Mouse (Mus musculus): Measurements from ENCODE around the gene Scg5. TPM values are rescaled to one million over a fixed set of nuclear protein-coding genes. Genes with fewer than 3 reads are reported as not detected.

The Scg5 gene
- polyA plus RNA-seq (2015; fragmentation: Nextera tagmentation; extraction: Ambion mirVana): 4.3 and 4.4 TPM in 2 replicates

DNA sequence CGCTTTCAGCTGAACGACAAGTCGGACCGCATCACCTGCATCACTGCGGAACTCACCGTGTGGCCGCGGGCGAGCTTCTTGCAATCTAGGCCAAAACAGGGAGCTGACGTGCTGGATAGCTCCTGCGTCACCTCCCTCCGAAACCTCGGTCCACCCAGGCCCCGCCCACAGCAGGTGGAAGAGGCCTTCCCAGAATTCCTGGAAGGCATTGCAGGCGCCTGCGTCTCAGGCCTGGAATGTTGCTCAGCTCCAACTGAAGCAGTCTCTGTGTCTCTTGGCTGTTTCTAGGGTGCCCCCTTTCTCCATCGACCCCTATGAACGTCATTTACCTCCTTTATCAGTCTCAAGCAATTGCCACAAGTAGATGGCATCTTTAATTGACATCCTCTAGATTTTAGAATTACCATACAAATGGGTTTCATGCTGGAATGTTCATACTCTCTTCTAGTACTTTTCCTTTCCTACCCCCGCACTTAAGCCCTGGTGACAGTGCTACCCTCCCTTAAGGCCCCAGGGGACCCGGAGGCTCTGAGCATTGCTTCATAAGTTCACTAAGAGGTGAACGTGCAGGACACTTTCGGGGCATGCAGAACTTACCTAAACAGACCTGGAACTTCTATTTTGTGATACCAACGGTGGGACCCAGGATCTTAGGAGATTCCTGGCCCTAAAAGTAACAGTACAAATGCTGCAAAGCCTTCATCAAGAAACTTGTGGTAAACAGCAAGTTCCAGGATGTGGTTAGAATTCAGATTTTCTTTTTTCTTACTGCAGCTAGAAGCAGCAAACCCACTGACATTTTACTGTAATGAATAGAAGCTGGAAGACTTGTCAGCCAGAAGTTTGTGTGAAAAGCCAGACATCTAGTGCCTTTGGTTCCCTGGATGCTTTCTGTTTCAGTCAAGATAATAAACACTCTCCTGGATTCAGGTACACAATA is at the start of gene Scg5:
Gene Scg5, minus strand, starts transcription at position 179 of the 940 bp plus-strand sequence.

DNA sequence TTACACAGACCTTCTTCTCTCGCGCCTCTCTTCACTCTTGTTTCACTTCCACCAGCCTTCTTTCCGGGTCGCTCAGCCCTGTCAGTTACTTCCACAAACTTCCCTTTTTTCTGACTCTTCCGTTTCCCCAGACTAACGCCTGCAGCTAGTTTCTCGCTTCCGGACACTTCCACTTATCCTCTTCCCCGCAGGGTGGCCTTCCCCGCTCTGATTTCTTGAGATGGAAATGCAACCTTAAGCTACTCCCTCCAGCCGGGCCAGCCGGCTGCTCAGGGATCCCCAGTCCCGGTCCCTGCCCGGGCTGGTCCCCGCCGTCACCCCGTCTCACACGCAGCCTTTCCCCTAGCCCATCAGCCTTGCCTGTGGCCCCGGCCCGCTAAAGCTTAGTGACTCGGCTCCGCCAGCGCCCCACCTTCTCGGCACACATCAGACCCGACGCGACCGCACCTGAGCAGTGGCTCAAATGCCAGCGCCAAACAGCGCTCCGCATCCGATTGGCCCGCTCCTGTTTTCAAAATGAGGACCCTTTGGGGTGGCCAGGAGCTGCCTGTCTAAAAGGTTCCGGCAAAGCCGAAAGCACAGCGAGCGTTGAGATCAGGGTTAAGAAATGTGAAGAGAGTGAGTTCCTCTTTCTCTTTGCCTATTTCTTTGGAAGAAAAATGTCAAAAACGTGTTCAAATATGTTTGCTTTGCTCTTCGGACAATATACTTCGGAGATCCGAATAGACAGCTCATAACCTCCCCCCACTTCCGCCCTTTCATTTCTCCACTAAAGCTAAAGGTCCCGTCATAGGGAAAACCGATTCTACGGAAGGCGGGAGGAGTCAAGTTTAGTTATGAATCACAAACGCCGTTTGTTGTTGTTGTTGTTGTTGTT is 19.6 kb upstream of the Scg5 start, which contains the start of gene Arhgap11a:
Gene Arhgap11a, minus strand, starts transcription at position 417 of the 877 bp plus-strand sequence.

DNA sequence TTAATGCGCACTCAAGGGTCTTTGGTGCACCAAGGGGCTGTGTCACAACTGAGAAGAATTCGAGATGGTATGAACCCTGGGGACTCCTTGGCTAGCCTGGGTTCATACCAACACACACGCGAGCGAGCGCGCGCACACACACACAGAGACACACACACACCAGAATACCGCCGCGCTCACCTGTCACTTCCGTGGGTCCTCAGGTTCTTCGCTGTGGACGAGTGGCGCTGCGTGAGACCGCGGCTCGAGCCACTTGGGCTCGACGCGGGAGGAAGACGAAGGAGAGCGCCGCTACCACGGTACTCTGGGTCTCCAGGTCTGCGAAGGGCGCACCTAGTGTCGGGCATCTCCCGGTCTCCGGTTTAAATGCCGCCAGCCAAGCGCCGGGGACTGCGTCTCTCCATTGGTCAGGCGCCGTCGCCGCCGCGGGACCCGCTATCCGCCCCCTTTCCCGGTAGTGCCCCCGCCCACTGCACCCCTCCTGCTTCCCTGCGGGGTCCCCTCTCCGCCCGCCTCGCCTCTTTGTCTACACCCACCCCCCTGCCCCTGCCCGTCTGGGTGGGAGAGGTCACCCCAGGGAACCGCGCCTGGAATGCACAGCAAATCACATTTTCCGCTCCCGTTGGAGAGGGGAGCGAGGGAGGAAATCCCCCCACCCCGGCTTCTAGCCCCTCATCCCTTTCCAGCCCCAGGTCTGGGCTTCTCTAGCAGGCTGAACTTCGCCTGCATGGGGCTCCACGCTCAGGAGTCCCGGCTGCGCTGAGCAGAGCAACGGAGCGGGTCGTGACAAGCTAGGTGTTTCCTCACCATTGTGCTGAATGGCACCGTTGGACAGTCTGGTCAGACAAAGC is 70.4 kb downstream of the Scg5 start, which contains the start of gene Grem1:
Gene Grem1, minus strand, starts transcription at position 336 of the 851 bp plus-strand sequence.

Other genes starting within 250 kb of the Scg5 start
- gene Grem1, start 70.5 kb downstream of the Scg5 start, polyA plus RNA-seq (2015; fragmentation: Nextera tagmentation; extraction: Ambion mirVana): 0.10 and 0.18 TPM in 2 replicates
- 5.3 and 5.9 TPM in 2 replicates for gene Arhgap11a, start 19.5 kb upstream of the Scg5 start, polyA plus RNA-seq (2015; fragmentation: Nextera tagmentation; extraction: Ambion mirVana)
- 0.05 TPM in 1 of 2 replicates, not detected in the other for gene Gjd2, start 184.5 kb upstream of the Scg5 start, polyA plus RNA-seq (2015; fragmentation: Nextera tagmentation; extraction: Ambion mirVana)
- 7,955 and 8,594 TPM in 2 replicates for gene Actc1, start 224.4 kb upstream of the Scg5 start, polyA plus RNA-seq (2015; fragmentation: Nextera tagmentation; extraction: Ambion mirVana)